Mouse (Mus musculus) liver, adult 2 months (tissue): Measurements from ENCODE around the gene Dyx1c1.

ENCODE experiments used
- CTCF ChIP-seq: fragments of 200-500 bp; IDR thresholded peaks from 2 replicates; pipeline ENCODE4 v1.5.1; 2011; ENCODE audit warnings: low read depth, low read length, control low read depth
- POLR2A ChIP-seq: fragments of 200-500 bp; IDR thresholded peaks from 2 replicates; pipeline ENCODE4 v1.6.1; 2011; ENCODE audit warnings: low read length, control low read depth; ENCODE audit not compliant: insufficient read depth; ENCODE audit errors: extremely low read depth

DNA sequence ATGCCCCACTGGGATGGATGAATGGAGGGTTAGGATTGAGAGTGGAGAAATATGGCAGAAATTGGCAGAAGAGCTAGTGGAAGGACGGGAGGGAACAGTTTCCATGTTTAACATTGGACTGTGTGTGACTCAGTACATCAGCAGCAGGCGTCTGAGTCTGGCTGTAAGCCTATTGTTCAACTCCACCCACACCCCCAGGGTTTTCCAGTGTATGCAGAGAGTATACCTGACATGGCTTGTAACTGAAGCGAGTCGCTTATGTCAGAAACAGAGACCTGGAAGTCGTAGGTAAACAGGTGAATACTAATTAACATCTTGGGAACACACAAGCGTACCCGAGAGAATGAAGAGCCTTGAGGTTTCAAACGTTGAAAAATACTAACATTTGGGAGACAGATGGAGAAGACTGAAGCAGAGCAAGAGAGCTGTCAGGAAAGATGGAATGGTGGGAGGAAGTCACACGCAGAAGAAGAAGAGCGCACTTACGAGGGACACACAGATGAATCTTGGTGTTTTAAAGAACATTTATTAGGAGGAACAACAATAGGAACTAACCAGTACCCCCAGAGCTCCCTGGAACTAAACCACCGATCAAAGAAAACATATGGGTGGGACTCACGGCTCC, 27.3 kb upstream of the Dyx1c1 start:
- no peak for TF ChIP-seq CTCF
- TF ChIP-seq POLR2A: no peak
